Mouse (Mus musculus) activated CD4-positive, CD25-positive, alpha-beta regulatory T cell, adult 9 weeks (primary cell): ENCODE data around the gene Olfr1052. TPM values are rescaled to one million over a fixed set of nuclear protein-coding genes. Genes with fewer than 3 reads are reported as not detected.

Experiments used
- polyA plus RNA-seq: library from polyadenylated mRNA; unstranded; fragments of 100-300 nt; shearing (Covaris generic); gene quantifications from one replicate; pipeline ENCODE4 v1.2.1, GENCODE M21; 2017

Gene Olfr1052
- polyA plus RNA-seq = not detected

GRCm38 (mm10) chr2:86292155-86292554, at the start of gene Olfr1052:
Gene Olfr1052, plus strand, starts transcription at chr2:86292455.

GRCm38 (mm10) chr2:86258228-86258627, 34.0 kb upstream of the Olfr1052 start, which contains the start of gene Olfr1049:
Gene Olfr1049, minus strand, starts transcription at chr2:86258328.

GRCm38 (mm10) chr2:86278988-86279387, 13.3 kb upstream of the Olfr1052 start, which contains the start of gene Olfr1051:
Gene Olfr1051, minus strand, starts transcription at chr2:86279088.

GRCm38 (mm10) chr2:86315184-86315583, 22.9 kb downstream of the Olfr1052 start, which contains the start of gene Olfr1053:
Gene Olfr1053, minus strand, starts transcription at chr2:86315284.

GRCm38 (mm10) chr2:86335333-86335732, 43.1 kb downstream of the Olfr1052 start, which contains the start of gene Olfr1054:
Gene Olfr1054, minus strand, starts transcription at chr2:86335433.

Other genes starting within 250 kb of the Olfr1052 start
- not detected for gene Olfr1034, start 246.6 kb upstream of the Olfr1052 start, polyA plus RNA-seq
- gene Olfr1036, start 218.5 kb upstream of the Olfr1052 start, polyA plus RNA-seq = not detected
- not detected for gene Olfr1037, start 205.1 kb upstream of the Olfr1052 start, polyA plus RNA-seq
- gene Olfr1039, start 156.5 kb upstream of the Olfr1052 start, polyA plus RNA-seq = not detected
- gene Olfr1040, start 145.7 kb upstream of the Olfr1052 start, polyA plus RNA-seq = not detected
- not detected for gene Olfr1042, start 130.6 kb upstream of the Olfr1052 start, polyA plus RNA-seq
- gene Olfr1043, start 124.9 kb upstream of the Olfr1052 start, polyA plus RNA-seq = not detected
- gene Olfr1044, start 114.6 kb upstream of the Olfr1052 start, polyA plus RNA-seq = not detected
- not detected for gene Olfr52, start 106.8 kb upstream of the Olfr1052 start, polyA plus RNA-seq
- not detected for gene Olfr1045, start 89.4 kb upstream of the Olfr1052 start, polyA plus RNA-seq
- not detected for gene Olfr1046, start 73.1 kb upstream of the Olfr1052 start, polyA plus RNA-seq
- not detected for gene Olfr1047, start 61.1 kb upstream of the Olfr1052 start, polyA plus RNA-seq
- not detected for gene Olfr1048, start 52.2 kb upstream of the Olfr1052 start, polyA plus RNA-seq
- not detected for gene Olfr1049, start 34.1 kb upstream of the Olfr1052 start, polyA plus RNA-seq
- gene Olfr1051, start 13.4 kb upstream of the Olfr1052 start, polyA plus RNA-seq = not detected
- not detected for gene Olfr1053, start 22.8 kb downstream of the Olfr1052 start, polyA plus RNA-seq
- gene Olfr1054, start 43.0 kb downstream of the Olfr1052 start, polyA plus RNA-seq = not detected
- not detected for gene Olfr1055, start 57.8 kb downstream of the Olfr1052 start, polyA plus RNA-seq
- gene Olfr1056, start 70.0 kb downstream of the Olfr1052 start, polyA plus RNA-seq = not detected
- gene Olfr1057, start 85.9 kb downstream of the Olfr1052 start, polyA plus RNA-seq = not detected
- gene Olfr1058, start 96.1 kb downstream of the Olfr1052 start, polyA plus RNA-seq = not detected
- gene Olfr1061, start 121.6 kb downstream of the Olfr1052 start, polyA plus RNA-seq = not detected
- gene Olfr1062, start 134.3 kb downstream of the Olfr1052 start, polyA plus RNA-seq = not detected
- not detected for gene Olfr1065, start 158.1 kb downstream of the Olfr1052 start, polyA plus RNA-seq
- not detected for gene Olfr1066, start 163.8 kb downstream of the Olfr1052 start, polyA plus RNA-seq
- not detected for gene Olfr228, start 194.9 kb downstream of the Olfr1052 start, polyA plus RNA-seq
- gene Olfr1076, start 216.0 kb downstream of the Olfr1052 start, polyA plus RNA-seq = not detected